Mouse (Mus musculus): ENCODE measurements around the gene Sfxn2.

Gene Sfxn2

DNA sequence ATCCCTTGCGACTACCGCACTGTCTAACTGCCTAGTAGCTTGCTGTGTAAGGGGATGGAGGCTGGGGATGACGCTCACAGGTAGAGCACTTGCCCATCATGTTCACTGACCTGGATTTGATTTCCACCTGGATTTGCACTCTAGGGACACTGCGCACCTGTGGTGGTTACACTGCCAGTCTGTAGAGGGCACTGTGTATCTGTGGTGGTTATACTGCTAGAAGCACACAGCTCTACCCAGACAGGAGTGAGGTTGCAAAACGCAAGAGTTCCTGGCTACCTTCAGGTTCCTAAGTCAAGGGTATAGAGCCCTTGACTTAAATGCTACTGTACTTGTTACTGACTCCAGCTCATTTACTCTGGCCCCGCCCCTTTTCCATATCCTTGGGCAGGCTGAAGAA lies 35.0 kb upstream of the Sfxn2 start:
- in situ Hi-C loops (cut with MboI, MseI), result no loop called here

GRCm38 (mm10) chr19:46542750-46543149 lies 30.4 kb upstream of the Sfxn2 start:
- in situ Hi-C loops (cut with MboI, MseI), result no loop called here

DNA sequence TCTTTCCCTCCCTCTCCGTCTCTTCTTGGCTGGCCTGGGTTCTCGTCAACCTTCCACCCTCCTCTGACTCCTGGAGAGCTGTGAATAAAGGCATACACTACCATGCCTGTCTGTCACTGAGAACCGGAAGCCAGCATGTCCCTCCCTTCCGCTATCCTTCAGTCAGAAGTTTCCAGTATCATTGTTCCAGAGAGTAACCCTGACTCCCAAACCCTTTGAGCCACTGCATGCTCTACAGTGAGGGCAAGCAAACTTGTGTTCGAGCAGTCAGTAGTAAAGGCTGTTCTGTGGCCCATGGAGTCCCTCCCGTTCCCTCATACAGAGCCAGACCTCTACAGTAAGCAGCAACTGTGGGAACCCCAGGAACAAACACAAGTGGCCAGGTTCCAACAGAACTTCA lies 25.6 kb upstream of the Sfxn2 start:
- in situ Hi-C loops (cut with MboI, MseI), result no loop called here

GRCm38 (mm10) chr19:46548110-46548509 lies 25.1 kb upstream of the Sfxn2 start:
- in situ Hi-C loops (cut with MboI, MseI), result no loop called here

- in situ Hi-C loops (cut with MboI, MseI), result loop anchor here (5.0 kb wide), 1 partner anchor 113 kb away; no protein-coding TSS in a partner anchor
Observed at GRCm38 (mm10) chr19:46550385-46550784, 22.8 kb upstream of the Sfxn2 start.

GRCm38 (mm10) chr19:46552496-46552895 lies 20.7 kb upstream of the Sfxn2 start:
- in situ Hi-C loops (cut with MboI, MseI), result loop anchor here (5.0 kb wide), 1 partner anchor 115 kb away; no protein-coding TSS in a partner anchor

DNA sequence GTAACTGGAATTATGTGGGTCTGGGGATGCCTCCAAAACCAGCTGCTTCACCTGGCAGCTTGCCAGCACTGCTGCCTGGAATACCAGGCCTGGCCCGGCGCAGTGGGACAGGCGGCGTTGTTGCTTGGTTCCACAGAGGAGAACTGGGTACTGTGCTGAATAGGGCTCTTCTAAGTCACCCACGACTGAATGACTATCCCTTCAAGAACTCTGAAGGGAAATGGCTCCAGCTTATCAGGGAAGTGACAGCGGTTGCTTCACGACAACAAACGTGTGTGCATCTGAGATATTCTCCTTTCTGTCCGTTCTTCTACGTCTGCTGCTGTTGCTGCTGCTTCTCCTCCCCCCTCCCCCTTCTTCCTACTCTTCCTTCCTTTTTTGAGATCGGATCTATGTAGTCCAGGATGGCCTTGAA lies 19.6 kb upstream of the Sfxn2 start:
- in situ Hi-C loops (cut with MboI, MseI), result loop anchor here (5.0 kb wide), 1 partner anchor 116 kb away; no protein-coding TSS in a partner anchor

DNA sequence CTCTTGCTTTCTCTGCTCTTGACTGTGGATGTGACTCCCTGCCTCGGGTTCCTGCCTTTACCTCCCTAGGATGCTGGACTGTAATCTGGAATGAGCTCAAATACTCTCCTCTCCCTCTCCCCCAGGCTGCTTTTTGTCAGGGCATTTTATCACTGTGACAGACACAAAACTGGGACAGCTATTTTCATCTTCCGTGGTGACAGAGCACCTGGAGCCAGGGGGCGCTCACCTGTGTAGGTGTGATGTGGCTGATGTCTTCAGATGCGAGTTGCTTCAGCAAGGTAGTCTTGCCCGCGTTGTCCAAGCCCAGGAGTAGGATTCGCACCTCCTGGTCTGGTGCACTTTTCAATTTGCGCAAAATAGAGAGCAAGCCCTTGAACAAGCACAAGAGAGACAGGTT lies 15.2 kb upstream of the Sfxn2 start:
- in situ Hi-C loops (cut with MboI, MseI), result no loop called here

- in situ Hi-C loops (cut with MboI, MseI), result no loop called here
Observed at GRCm38 (mm10) chr19:46558631-46559030, 14.5 kb upstream of the Sfxn2 start.

DNA sequence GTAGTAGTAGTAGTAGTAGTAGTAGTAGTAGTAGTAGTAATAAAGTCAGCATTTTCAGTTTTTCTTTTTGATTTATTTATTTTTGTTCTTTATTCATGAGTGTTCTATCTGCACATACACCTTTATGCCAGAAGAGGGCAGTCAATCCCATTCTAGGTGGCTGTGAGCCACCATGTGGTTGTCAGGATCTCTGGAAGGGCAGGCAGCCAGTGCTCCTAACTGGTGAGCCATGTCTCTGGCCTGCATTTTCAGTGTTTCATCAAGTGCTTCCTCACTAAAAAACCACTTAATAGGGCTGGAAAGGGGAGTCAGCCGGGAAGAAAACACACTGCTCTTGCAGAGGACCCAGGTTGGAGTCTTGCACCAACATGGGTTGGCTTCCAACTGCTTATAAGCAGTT lies 11.0 kb upstream of the Sfxn2 start:
- in situ Hi-C loops (cut with MboI, MseI), result no loop called here

- in situ Hi-C loops (cut with MboI, MseI), result no loop called here
Observed at GRCm38 (mm10) chr19:46562581-46563515, 10.3 kb upstream of the Sfxn2 start.

GRCm38 (mm10) chr19:46563603-46564002 lies 9.6 kb upstream of the Sfxn2 start:
- in situ Hi-C loops (cut with MboI, MseI), result no loop called here

DNA sequence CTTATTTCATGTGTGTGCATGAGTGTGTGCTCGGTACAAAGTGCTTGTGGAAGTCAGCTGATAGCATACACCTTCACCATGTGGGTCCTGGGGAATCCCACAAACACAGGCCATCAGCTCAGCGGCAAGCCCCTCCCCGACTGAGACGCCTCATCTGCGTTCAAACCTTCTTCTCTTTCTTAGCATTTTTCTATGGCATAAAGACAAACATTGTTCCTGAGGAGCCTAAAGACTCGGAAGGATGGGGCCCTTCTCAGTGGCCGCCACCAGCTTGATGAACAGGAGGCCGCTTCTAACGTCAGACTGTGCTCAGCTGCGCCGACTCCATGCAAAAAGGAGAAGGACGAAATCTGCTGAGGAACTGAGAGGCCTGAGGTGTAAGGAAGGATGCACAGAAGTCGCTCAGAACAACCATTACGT lies 9.1 kb upstream of the Sfxn2 start:
- in situ Hi-C loops (cut with MboI, MseI), result no loop called here

- in situ Hi-C loops (cut with MboI, MseI), result loop anchor here (5.0 kb wide), 1 partner anchor 39 kb away; no protein-coding TSS in a partner anchor
Observed at GRCm38 (mm10) chr19:46571211-46571877, 1.8 kb upstream of the Sfxn2 start.

- in situ Hi-C loops (cut with MboI, MseI), result loop anchor here (5.0 kb wide), 1 partner anchor 40 kb away; no protein-coding TSS in a partner anchor
Observed at GRCm38 (mm10) chr19:46571878-46572244, 1.3 kb upstream of the Sfxn2 start.

- in situ Hi-C loops (cut with MboI, MseI), result loop anchor here (5.0 kb wide), 1 partner anchor 40 kb away; no protein-coding TSS in a partner anchor
Observed at GRCm38 (mm10) chr19:46572548-46572947, 617 bp upstream of the Sfxn2 start.

DNA sequence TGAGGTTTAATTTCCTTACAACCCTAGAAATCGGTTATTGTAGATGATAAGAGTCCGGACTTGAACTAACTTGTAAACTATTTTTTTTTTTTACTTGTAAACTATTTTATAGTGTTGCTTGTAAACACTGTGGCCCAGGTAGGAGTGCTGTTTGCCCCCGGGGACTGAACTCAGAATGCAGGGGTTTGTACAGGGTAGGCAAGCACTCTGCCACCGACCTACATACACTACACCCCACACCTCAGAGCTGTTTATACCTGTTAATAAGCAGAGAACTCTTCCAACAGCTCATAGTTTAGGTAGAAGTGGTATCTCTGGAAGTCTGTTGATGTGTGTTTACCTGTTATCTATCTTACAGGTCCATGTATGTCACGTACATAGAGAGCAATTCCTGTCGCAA lies 825 bp downstream of the Sfxn2 start:
- in situ Hi-C loops (cut with MboI, MseI), result loop anchor here (5.0 kb wide), 1 partner anchor 42 kb away; no protein-coding TSS in a partner anchor

- in situ Hi-C loops (cut with MboI, MseI), result no loop called here
Observed at GRCm38 (mm10) chr19:46575196-46575595, 2.0 kb downstream of the Sfxn2 start.

GRCm38 (mm10) chr19:46587823-46588508 lies 14.8 kb downstream of the Sfxn2 start:
- in situ Hi-C loops (cut with MboI, MseI), result loop anchor here (5.0 kb wide), 1 partner anchor 149 kb away; no protein-coding TSS in a partner anchor

DNA sequence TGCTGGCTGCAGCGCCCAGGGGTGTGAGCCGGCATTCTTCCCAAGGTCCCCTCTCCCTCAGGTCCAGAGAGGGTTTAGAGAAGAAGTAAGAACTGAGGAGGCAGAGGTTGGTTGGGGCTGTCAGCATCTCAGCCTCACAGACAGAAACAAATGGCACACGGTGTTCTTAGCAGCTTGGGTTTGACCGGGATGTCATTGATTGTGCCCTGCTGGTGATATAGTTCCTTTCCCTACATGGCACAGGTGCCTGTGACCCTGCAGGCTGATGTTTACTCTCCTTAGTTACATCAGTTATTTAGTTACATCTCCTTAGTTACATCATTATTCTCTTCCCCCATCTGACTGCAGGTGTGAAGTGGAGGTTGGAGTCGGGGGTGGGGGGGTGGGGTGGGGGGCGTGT lies 18.4 kb downstream of the Sfxn2 start:
- in situ Hi-C loops (cut with MboI, MseI), result no loop called here

DNA sequence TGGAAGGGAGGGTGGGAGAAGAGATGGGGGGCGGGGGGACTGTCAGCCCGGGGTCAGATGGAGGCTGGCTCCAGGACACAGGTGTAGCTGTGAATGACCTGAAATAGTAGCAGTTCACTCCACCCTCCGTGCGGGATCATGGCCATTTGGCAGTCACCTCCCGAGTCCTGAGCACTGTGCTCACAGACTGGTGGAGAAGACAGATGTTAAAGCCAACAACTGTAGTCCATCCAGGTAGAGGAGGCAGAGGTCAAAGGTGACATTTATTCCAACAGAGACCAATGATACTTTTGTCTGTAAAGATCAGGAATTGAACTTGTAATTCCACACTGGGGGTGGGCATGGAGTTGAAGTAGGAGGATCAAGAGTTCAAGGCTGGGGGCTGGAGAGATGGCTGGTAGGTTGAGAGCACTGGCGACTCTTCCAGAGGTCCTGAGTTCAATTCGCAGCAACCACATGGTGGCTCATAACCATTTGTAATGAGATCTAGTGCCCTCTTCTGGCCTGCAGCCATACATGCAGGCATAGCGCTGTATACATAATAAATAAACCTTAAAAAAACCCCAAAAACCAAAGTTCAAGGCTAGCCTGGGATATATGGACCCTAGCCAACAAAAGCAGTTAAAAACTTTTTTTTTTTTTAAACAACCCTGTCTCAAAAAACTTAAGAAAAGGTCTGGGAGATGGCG lies 19.7 kb downstream of the Sfxn2 start:
- in situ Hi-C loops (cut with MboI, MseI), result no loop called here
